Mouse (Mus musculus) left cerebral cortex, postnatal 4 days (tissue): Measurements from ENCODE around the gene Wdr46. TPM values are rescaled to one million over a fixed set of nuclear protein-coding genes. Genes with fewer than 3 reads are reported as not detected.
"Not testable (repeated sequence)": the region's sequence is repeated elsewhere in the genome, so short reads cannot be mapped to it uniquely, and the experiment has no call there.

ENCODE experiments used
- DNase-seq: peaks from one replicate; pipeline ENCODE4 v3.0.0-alpha.2; 2022
- intact Hi-C: fragments of 180-260 bp; cut with DNase I; formaldehyde crosslinking; loops from one replicate; pipeline ENCODE4 v1.15.1; 2025
- total RNA-seq, 2 experiments: library from RNA; stranded (reverse); gene quantifications; 2 replicates each; pipeline ENCODE4 v1.2.3; 2021

Gene Wdr46
- total RNA-seq, 2 experiments from 2014 or later = 30.1 to 36.6 TPM

- intact Hi-C loops = no loop called here
- peak; percentile 91 for DNase-seq
These were observed 10.8 kb downstream of the Wdr46 start, which contains the start of gene B3galt4 for GRCm38 (mm10) chr17:33951021-33951946. TSS of gene B3galt4 (minus strand) at chr17:33951488.

GRCm38 (mm10) chr17:33952015-33952414 is 11.6 kb downstream of the Wdr46 start:
- peak; percentile 1 for DNase-seq
- intact Hi-C loops = not testable (repeated sequence)

DNA sequence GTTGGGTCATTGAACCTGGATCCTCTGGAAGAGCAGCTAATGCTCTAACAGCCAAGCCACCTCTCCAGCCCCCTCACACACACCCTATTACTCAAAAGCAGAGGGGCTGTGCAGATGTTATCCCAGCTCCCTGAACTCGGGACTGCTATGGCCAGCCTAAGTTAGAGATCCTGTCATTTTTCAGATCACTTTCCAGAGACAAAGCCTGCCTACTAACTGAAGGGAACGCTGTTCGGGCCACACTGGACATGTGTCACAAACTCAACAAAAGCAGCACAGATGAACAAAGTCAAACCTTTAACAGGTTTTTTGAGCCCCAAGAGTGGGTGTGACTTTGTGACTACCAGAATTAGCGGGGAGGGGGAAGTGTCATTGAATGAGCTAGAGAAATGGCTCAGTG is 12.4 kb downstream of the Wdr46 start:
- intact Hi-C loops = no loop called here
- no peak for DNase-seq

DNA sequence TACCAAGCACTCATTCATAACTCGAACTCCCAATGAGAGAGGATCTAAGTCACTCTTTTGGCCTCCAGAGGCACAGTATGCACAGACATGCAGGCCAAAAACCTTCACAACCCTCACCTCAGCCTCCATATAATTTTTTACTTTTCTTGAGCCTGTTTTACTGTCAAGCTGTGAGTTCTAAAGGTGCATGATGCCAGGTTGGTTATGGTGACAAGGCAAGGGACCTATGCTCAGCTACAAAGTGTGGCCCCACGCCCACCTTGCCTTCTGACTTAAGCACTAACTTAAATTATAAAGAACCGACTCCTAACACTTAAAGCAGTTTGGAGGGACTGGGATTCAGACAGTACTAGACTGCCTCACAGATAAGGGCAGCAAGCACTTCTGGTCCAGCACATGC is 12.8 kb downstream of the Wdr46 start:
- DNase-seq = peak; percentile 0
- intact Hi-C loops = no loop called here

DNA sequence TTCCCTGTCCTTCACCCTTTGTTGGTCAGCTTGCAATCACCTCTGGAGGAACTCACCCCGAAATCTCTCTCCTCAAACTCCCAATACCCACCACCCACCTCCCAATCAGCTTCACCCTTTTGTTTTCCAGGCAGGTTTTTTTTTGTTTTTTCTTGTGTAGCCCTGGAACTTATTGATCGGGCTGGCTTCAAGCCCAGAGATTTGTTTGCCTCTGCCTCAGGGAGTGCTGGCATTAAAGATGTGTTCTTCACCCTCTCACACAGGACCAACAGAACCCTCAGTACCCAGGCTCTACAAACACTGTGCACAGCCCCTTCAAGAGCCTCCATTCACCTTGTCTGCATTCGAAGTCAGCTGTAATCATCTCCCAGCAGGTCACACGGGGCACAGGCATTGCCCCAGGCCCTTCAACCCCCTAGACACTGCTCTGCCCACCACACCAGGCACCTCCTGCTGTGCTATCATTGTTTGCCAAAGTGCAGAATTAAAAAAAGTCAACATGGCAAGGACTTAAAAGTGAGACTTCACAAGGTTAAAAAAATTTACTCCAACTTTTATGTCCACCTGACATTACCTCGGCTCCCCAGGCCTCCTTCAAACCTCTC is 13.6 kb downstream of the Wdr46 start:
- intact Hi-C loops = no loop called here
- DNase-seq = peak; percentile 5

- DNase-seq = peak; percentile 0
- intact Hi-C loops = loop anchor here (5.0 kb wide), 1 partner anchor 67 kb away; the partner anchor contains the start of gene Ring1
These were observed 14.4 kb downstream of the Wdr46 start for GRCm38 (mm10) chr17:33954646-33955554.

- intact Hi-C loops = loop anchor here (5.0 kb wide), 1 partner anchor 67 kb away; the partner anchor contains the start of gene Ring1
- DNase-seq = peak; percentile 94
These were observed 15.2 kb downstream of the Wdr46 start, which contains the start of the genes Vps52 and Rps18 for GRCm38 (mm10) chr17:33955555-33956214. TSS of gene Vps52 (plus strand) at chr17:33955812. TSS of gene Rps18 (minus strand) at chr17:33956001.

- no peak for DNase-seq
- intact Hi-C loops = loop anchor here (5.0 kb wide), 1 partner anchor 66 kb away; the partner anchor contains the start of gene Ring1
These were observed 15.9 kb downstream of the Wdr46 start for GRCm38 (mm10) chr17:33956336-33956735.

DNA sequence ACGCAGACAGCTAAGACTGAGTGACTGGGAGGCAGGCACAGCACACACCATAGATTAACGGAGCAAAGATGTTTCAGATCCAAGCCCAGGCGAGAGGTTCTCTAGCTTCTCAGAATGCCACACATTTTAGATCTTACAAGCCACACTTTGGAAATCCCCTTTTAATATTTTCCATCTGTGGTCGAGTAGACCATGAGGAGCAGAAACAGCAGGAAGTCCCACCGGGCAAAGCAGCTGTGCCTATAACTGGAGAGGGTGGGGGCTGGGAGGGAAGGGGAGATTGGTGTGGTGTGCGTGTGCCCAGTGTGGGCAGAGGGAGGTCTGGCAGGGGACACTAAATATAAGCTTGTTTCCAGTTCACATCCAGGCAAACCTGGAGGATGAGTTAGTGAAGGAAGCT is 17.0 kb downstream of the Wdr46 start:
- intact Hi-C loops = loop anchor here (5.0 kb wide), 1 partner anchor 65 kb away; the partner anchor contains the start of gene Ring1
- no peak for DNase-seq

DNA sequence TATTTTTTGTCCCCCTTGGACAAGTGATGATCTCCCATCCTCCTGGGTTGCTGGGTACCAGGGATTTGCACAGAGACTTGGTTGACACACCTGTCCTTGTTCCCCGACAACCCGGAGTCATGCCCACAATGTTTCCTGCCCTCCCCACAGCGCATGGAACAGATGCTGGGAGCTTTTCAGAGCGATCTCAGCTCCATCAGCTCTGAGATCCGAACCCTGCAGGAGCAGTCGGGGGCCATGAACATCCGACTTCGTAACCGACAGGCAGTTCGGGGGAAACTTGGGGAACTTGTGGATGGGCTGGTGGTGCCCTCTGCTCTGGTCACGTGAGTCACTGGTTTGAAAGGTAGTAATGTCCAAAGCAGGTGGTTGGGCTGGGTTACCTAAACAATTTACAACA is 18.0 kb downstream of the Wdr46 start:
- no peak for DNase-seq
- intact Hi-C loops = loop anchor here (5.0 kb wide), 1 partner anchor 64 kb away; the partner anchor contains the start of gene Ring1

- no peak for DNase-seq
- intact Hi-C loops = loop anchor here (5.0 kb wide), 1 partner anchor 63 kb away; the partner anchor contains the start of gene Ring1
These were observed 18.7 kb downstream of the Wdr46 start for GRCm38 (mm10) chr17:33959135-33959534.

GRCm38 (mm10) chr17:33959948-33960347 is 19.5 kb downstream of the Wdr46 start:
- intact Hi-C loops = loop anchor here (2.0 to 5.0 kb wide), 2 partner anchors 62 to 1319 kb away; partner anchors contain the start of gene Ring1
- DNase-seq = no peak

DNA sequence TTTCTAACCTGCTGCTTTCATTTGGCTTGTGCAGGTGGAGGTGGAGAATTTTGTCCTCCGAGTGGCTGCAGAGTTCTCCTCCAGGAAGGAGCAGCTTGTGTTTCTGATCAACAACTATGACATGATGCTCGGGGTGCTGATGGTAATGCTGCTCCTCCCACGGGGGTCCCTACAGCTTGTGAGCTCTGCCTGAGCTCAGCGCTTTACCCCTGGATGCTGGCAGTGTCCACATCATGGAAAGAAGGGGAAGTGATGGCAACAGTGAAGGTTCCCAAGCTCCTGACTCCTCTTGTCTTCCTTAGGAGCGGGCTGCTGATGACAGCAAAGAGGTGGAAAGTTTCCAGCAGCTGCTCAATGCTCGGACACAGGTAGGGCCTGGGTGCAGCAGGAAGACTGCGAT is 22.4 kb downstream of the Wdr46 start:
- DNase-seq = no peak
- intact Hi-C loops = no loop called here

- no peak for DNase-seq
- intact Hi-C loops = no loop called here
These were observed 24.8 kb downstream of the Wdr46 start for GRCm38 (mm10) chr17:33965082-33965845.

GRCm38 (mm10) chr17:33965846-33966550 is 25.5 kb downstream of the Wdr46 start:
- DNase-seq = no peak
- intact Hi-C loops = no loop called here

GRCm38 (mm10) chr17:33968489-33968888 is 28.0 kb downstream of the Wdr46 start:
- intact Hi-C loops = no loop called here
- DNase-seq = peak; percentile 77

DNA sequence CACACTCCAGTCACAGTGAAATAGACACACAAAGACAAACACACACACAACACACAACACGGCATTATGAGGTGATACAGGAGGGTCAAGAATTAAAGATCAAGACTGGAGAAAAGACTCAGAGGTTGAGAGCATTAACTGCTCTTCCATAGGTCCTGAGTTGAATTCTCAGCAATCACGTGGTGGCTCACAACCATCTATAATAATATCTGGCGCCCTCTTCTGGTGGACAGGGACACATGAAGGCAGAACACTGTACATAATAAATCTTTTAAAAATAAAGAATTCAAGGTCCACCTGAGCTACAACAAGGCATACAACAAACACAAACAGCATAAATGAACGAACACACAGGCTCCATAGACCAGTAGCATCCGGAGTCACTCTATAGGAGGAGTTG is 28.5 kb downstream of the Wdr46 start:
- no peak for DNase-seq
- intact Hi-C loops = no loop called here

GRCm38 (mm10) chr17:33969394-33969793 is 28.9 kb downstream of the Wdr46 start:
- DNase-seq = no peak
- intact Hi-C loops = no loop called here
